Mouse (Mus musculus): Measurements from ENCODE around the gene Ttc41. TPM values are rescaled to one million over a fixed set of nuclear protein-coding genes. Genes with fewer than 3 reads are reported as not detected.

Gene Ttc41
- polyA plus RNA-seq, 1 experiment from 2014 or later, result 1.5 TPM

DNA sequence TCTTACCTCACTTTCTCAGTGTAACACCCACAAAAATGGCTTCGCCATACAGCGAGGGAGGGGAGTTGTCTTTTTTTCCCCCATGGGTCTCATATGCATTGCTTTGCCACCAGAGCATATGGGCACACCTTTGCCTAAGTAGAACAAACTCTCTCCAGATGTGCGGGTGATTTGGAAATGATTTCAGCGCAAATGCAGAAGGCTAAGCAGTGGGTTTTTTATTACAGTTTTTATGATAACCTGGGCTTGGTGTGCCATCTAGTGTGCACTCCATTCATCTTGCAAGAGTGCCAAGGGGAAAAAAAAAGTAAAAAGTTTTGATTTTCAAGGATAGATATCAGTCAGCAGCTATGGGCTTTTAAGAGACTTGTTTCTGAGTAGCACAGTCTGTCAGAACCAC lies 29.4 kb downstream of the Ttc41 start:
- Histone ChIP-seq H3K4me3 (ENCODE audit: low read length) (no peak overlapping the region), H3K27me3 (replicated peaks; ENCODE audit: control insufficient read depth, insufficient read depth, low read length) (no peaks in the 10 kb centered on the region), H3K27ac (ENCODE audit: low read length) (no peak overlapping the region), H3K36me3 (ENCODE audit: control insufficient read depth, insufficient read depth, low read length) (no peaks in the 10 kb centered on the region), H3K9me3 (ENCODE audit: control insufficient read depth, low read length) (no peaks in the 10 kb centered on the region), H3K9ac (ENCODE audit: low read depth, low read length) (no peak overlapping the region), H3K4me2 (ENCODE audit: low read depth, low read length) (no peak overlapping the region), H3K4me1 (ENCODE audit: control insufficient read depth, insufficient read depth, low read length) (no peaks in the 10 kb centered on the region)
- no peak for ATAC-seq
- WGBS, result 81% methylated on average over 4 of the region's 4 CpGs

DNA sequence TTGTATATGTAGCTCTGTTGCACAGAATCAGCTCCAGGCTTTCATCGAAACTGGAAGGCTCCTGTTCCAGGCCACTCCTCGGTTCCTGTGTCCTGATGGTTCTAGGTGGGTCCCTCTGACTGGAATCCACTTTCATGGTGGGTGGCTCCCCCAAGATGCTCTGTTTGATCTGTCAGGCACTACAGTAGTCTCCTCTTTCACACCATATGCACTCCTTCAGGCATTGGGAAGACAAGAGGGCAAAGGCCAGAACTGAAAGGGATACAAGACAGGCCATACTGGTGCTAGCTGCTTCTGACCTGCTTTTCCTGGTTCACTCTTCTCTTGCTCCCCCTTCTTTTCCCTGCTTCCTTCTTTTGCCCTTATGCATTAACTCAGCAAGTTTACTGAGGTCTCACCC lies 37.3 kb downstream of the Ttc41 start:
- Histone ChIP-seq H3K4me1 (ENCODE audit: control insufficient read depth, insufficient read depth, low read length) (no peaks in the 10 kb centered on the region), H3K4me3 (ENCODE audit: low read length) (no peak overlapping the region), H3K9ac (ENCODE audit: low read depth, low read length) (no peak overlapping the region), H3K36me3 (ENCODE audit: control insufficient read depth, insufficient read depth, low read length) (no peaks in the 10 kb centered on the region), H3K9me3 (ENCODE audit: control insufficient read depth, low read length) (no peaks in the 10 kb centered on the region), H3K4me2 (ENCODE audit: low read depth, low read length) (no peak overlapping the region), H3K27ac (ENCODE audit: low read length) (no peak overlapping the region), H3K27me3 (replicated peaks; ENCODE audit: control insufficient read depth, insufficient read depth, low read length) (no peaks in the 10 kb centered on the region)
- no peak for ATAC-seq
- WGBS, result 90% methylated on average over 2 of the region's 2 CpGs

DNA sequence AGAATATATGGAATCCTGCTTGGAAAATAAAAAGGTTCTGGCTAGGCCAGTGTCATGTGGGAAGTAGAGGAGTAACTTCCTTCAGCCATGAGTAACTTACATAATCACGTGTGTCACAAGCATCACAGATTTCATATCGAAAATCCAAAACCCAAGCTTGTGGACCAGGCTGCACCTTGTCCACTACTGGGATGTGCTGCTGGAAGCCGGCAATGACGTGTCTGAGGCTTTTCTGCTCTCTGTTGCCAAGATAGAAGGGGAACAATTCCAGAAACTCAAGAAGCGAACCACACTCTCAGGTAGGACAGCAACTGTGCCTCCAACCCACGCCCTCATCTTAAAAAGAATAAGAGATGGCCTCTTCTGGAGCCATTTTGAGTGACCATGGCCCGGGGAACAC lies 38.7 kb downstream of the Ttc41 start:
- Histone ChIP-seq H3K36me3 (ENCODE audit: control insufficient read depth, insufficient read depth, low read length) (no peaks in the 10 kb centered on the region), H3K27ac (ENCODE audit: low read length) (no peak overlapping the region), H3K27me3 (replicated peaks; ENCODE audit: control insufficient read depth, insufficient read depth, low read length) (no peaks in the 10 kb centered on the region), H3K4me2 (ENCODE audit: low read depth, low read length) (no peak overlapping the region), H3K4me1 (ENCODE audit: control insufficient read depth, insufficient read depth, low read length) (no peaks in the 10 kb centered on the region), H3K4me3 (ENCODE audit: low read length) (no peak overlapping the region), H3K9me3 (ENCODE audit: control insufficient read depth, low read length) (no peaks in the 10 kb centered on the region), H3K9ac (ENCODE audit: low read depth, low read length) (no peak overlapping the region)
- 86% methylated on average over 7 of the region's 7 CpGs for WGBS
- ATAC-seq, result no peak

GRCm38 (mm10) chr10:86755816-86756502 lies 50.3 kb downstream of the Ttc41 start:
- no peaks in the 10 kb centered on the region for H3K4me1 ChIP-seq (ENCODE audit: control insufficient read depth, insufficient read depth, low read length)
- no peak overlapping the region for H3K4me2 ChIP-seq (ENCODE audit: low read depth, low read length)
- H3K27me3 ChIP-seq (replicated peaks; ENCODE audit: control insufficient read depth, insufficient read depth, low read length), result no peaks in the 10 kb centered on the region
- H3K27ac ChIP-seq (ENCODE audit: low read length), result no peak overlapping the region
- no peaks in the 10 kb centered on the region for H3K36me3 ChIP-seq (ENCODE audit: control insufficient read depth, insufficient read depth, low read length)
- no peaks in the 10 kb centered on the region for H3K9me3 ChIP-seq (ENCODE audit: control insufficient read depth, low read length)
- no peak for ATAC-seq
- WGBS, result 84% methylated on average over 6 of the region's 6 CpGs
- H3K9ac ChIP-seq (ENCODE audit: low read depth, low read length), result no peak overlapping the region
- no peak overlapping the region for H3K4me3 ChIP-seq (ENCODE audit: low read length)

DNA sequence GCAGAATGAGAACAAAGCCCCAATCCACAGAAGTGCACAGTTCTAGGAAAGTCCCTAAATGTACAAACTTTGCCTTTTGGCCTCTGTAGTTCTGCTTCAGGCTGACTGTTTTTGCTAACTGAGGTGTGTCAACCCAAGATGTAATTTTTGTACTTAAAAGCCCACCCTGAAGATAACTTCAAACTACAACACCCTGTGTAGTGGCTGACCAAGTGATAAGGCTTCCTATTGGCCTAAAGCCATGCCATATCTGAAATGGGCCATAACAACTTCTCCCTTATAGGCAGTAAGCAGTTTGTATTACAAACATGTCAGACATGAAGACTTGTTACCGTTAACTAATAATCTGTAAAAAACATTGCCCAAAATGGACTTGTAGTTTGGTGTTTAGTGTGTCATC lies 52.1 kb downstream of the Ttc41 start:
- Histone ChIP-seq H3K4me1 (ENCODE audit: control insufficient read depth, insufficient read depth, low read length) (no peaks in the 10 kb centered on the region), H3K9ac (ENCODE audit: low read depth, low read length) (no peak overlapping the region), H3K36me3 (ENCODE audit: control insufficient read depth, insufficient read depth, low read length) (no peaks in the 10 kb centered on the region), H3K27ac (ENCODE audit: low read length) (no peak overlapping the region), H3K27me3 (replicated peaks; ENCODE audit: control insufficient read depth, insufficient read depth, low read length) (no peaks in the 10 kb centered on the region), H3K4me3 (ENCODE audit: low read length) (no peak overlapping the region), H3K9me3 (ENCODE audit: control insufficient read depth, low read length) (no peaks in the 10 kb centered on the region), H3K4me2 (ENCODE audit: low read depth, low read length) (no peak overlapping the region)
- WGBS, result 92% methylated on average over 1 of the region's 1 CpGs
- no peak for ATAC-seq

- Histone ChIP-seq H3K9ac (ENCODE audit: low read depth, low read length) (no peak overlapping the region), H3K36me3 (ENCODE audit: control insufficient read depth, insufficient read depth, low read length) (no peaks in the 10 kb centered on the region), H3K4me2 (ENCODE audit: low read depth, low read length) (no peak overlapping the region), H3K4me1 (ENCODE audit: control insufficient read depth, insufficient read depth, low read length) (no peaks in the 10 kb centered on the region), H3K9me3 (ENCODE audit: control insufficient read depth, low read length) (0 out of 2 replicates have a peak, but pooled peaks cover 3% of the 10 kb centered on the region), H3K27ac (ENCODE audit: low read length) (no peak overlapping the region), H3K27me3 (replicated peaks; ENCODE audit: control insufficient read depth, insufficient read depth, low read length) (no peaks in the 10 kb centered on the region), H3K4me3 (ENCODE audit: low read length) (no peak overlapping the region)
- ATAC-seq, result no peak
- WGBS, result 89% methylated on average over 6 of the region's 6 CpGs
Measured at GRCm38 (mm10) chr10:86758211-86758610, 52.6 kb downstream of the Ttc41 start.

DNA sequence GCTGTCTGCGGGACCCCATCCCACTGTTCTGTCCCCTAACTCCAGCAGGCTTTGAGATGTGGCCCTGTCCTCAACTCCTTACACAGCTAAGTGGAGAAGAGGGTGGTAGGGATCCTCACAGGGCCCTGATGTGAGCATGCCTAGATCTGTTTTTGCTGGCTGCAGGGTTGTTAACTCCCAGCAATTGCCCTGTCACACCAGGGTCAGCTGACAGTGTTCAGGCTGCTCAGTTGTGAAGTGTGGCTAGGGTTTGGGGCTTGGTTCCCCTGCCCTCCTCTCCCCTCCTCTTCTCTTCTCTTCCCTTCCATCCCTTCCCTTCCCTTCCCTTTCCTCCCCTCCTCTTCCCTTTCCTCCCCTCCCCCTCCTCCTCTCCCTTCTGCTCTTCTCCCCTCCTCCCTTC lies 55.6 kb downstream of the Ttc41 start:
- ATAC-seq, result no peak
- H3K36me3 ChIP-seq (ENCODE audit: control insufficient read depth, insufficient read depth, low read length), result no peaks in the 10 kb centered on the region
- no peak overlapping the region for H3K9ac ChIP-seq (ENCODE audit: low read depth, low read length)
- no peak overlapping the region for H3K4me3 ChIP-seq (ENCODE audit: low read length)
- H3K27ac ChIP-seq (ENCODE audit: low read length), result no peak overlapping the region
- no peaks in the 10 kb centered on the region for H3K27me3 ChIP-seq (replicated peaks; ENCODE audit: control insufficient read depth, insufficient read depth, low read length)
- H3K4me2 ChIP-seq (ENCODE audit: low read depth, low read length), result no peak overlapping the region
- no peaks in the 10 kb centered on the region for H3K4me1 ChIP-seq (ENCODE audit: control insufficient read depth, insufficient read depth, low read length)
- H3K9me3 ChIP-seq (ENCODE audit: control insufficient read depth, low read length), result 0 out of 2 replicates have a peak, but pooled peaks cover 3% of the 10 kb centered on the region
- WGBS, result 86% methylated on average over 1 of the region's 1 CpGs

DNA sequence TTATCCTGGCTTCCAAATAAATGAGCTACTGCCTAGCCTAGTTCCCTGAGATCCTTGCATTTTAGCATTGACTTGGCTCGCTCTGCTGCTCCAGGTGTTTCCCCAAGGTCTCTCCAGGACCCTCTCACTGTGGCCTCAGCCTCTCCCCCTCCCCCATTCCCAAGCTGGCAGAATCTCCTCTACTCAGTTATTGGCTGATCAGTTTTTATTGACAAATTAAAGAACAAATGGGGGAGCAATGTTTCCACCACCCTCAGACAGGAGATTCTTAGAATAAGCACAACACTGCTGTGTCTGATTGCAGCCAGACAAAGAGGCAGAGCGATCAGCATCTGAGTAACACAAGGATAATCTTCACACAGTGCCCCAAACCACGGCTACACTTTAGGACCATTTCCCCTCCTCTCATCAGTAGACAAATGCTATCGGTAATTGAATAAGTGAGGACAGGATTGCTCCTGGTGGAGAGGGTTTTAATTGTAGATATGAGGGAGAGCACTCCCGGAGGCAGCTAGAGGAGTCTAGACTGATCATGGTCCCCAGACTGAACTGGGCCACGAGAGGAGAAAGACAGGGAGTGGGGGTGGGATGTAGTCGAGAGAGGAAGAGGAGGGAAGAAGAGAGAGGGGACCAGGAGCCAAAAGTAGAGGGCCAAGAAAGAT lies 56.2 kb downstream of the Ttc41 start:
- H3K9ac ChIP-seq (ENCODE audit: low read depth, low read length), result no peak overlapping the region
- no peak for ATAC-seq
- no peaks in the 10 kb centered on the region for H3K27me3 ChIP-seq (replicated peaks; ENCODE audit: control insufficient read depth, insufficient read depth, low read length)
- H3K27ac ChIP-seq (ENCODE audit: low read length), result no peak overlapping the region
- H3K4me3 ChIP-seq (ENCODE audit: low read length), result no peak overlapping the region
- no peaks in the 10 kb centered on the region for H3K4me1 ChIP-seq (ENCODE audit: control insufficient read depth, insufficient read depth, low read length)
- no peak overlapping the region for H3K4me2 ChIP-seq (ENCODE audit: low read depth, low read length)
- 56% methylated on average over 7 of the region's 7 CpGs for WGBS
- 0 out of 2 replicates have a peak, but pooled peaks cover 3% of the 10 kb centered on the region for H3K9me3 ChIP-seq (ENCODE audit: control insufficient read depth, low read length)
- no peaks in the 10 kb centered on the region for H3K36me3 ChIP-seq (ENCODE audit: control insufficient read depth, insufficient read depth, low read length)

GRCm38 (mm10) chr10:86762384-86762730 lies 56.7 kb downstream of the Ttc41 start:
- WGBS, result 72% methylated on average over 3 of the region's 3 CpGs
- Histone ChIP-seq H3K4me1 (ENCODE audit: control insufficient read depth, insufficient read depth, low read length) (no peaks in the 10 kb centered on the region), H3K27me3 (replicated peaks; ENCODE audit: control insufficient read depth, insufficient read depth, low read length) (no peaks in the 10 kb centered on the region), H3K36me3 (ENCODE audit: control insufficient read depth, insufficient read depth, low read length) (no peaks in the 10 kb centered on the region), H3K9me3 (ENCODE audit: control insufficient read depth, low read length) (0 out of 2 replicates have a peak, but pooled peaks cover 3% of the 10 kb centered on the region), H3K4me2 (ENCODE audit: low read depth, low read length) (no peak overlapping the region), H3K4me3 (ENCODE audit: low read length) (no peak overlapping the region), H3K27ac (ENCODE audit: low read length) (no peak overlapping the region), H3K9ac (ENCODE audit: low read depth, low read length) (no peak overlapping the region)
- ATAC-seq, result no peak

All from intestine, embryonic 16.5 days (tissue).